Mouse (Mus musculus) adrenal gland, adult (tissue): ENCODE data around the gene Tbc1d5.

Experiments
- DNase-seq, 2 experiments: peaks; one replicate each; pipeline ENCODE4 v3.0.0; 2022 to 2023; ENCODE audit warnings: low spot score in 1 of 2; ENCODE audit not compliant: inconsistent age in 2 of 2

Gene Tbc1d5

GRCm38 (mm10) chr17:50897867-50898266 is 281.3 kb downstream of the Tbc1d5 start:
- no peak for DNase-seq

DNA sequence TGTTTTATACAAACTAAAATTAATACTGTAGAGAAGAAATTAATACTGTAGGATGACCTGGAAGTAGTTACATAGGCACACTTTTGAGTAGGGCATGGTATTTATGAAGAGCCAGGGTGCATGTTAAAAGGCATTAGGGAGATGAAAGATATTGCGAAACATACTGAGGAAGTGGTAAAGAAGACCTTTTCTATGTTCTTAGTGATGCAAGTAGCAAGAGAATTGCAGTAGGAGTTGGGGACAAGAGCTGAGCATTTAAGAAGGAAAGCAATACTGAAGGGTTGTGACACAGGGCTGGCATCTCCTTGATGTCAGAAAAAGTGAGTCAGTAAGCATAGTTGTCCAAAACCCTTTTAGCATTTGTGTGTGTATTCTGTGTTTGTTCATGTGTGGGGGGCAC is 289.7 kb downstream of the Tbc1d5 start:
- DNase-seq, result no peak

DNA sequence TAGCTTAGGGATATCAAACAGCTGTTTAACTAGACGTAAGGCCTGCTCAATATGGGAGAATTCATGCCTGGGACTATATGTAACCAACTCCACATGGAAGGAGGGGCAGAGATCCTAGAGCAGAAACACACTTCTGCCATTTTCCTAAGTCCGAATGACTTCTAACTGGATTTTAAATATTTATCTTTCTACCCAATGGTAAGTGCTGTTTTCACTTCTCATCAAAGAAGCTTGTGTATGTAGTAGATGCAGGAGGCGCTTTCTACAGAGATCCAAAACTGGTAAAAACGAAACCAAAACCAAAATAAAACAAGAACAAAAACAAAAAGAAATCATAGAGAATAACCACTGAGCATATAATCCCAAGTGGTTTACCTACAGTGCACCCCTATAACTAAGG is 299.2 kb downstream of the Tbc1d5 start:
- DNase-seq, result no peak

DNA sequence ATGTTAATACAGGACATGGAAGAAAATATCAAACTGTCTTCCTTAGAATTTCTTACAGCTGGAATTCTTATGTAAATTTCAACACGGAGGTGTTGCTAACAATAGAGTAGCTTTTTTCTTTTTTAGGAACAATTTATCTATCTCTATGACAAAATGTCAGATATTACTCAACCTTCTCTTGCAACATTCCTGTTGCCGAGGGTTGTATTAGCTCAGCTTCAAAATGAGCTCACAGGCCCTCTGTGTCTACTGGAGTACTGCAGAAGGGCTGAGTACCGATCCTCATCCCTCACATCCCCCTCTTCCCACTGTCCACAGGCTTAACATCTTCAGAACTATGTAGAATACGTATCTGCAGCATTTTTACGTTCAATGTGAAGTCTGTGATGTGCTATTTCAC is 302.7 kb downstream of the Tbc1d5 start:
- peak in 1 of 2 experiments; percentile 65 for DNase-seq

DNA sequence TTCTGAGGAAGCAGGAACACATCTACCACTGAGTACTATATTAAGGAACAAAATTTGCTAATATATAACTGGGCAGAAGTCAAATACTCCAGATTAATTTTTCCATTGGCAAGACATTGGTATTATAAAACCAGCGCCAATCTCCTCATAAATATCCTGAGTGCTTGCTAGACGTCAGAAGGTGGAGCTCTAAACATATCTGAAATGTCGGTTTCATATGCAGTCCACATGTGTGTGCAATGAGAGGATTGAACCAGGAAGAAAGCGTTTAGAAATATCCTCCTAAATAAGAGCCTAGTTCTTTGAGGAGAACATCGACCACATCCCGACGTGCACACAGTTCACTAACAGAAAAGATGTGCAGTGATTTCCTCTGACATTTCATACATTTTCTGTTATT is 305.1 kb downstream of the Tbc1d5 start:
- no peak for DNase-seq

GRCm38 (mm10) chr17:50872600-50872999 is 306.6 kb downstream of the Tbc1d5 start:
- DNase-seq, result no peak

- DNase-seq, result no peak
Observed at GRCm38 (mm10) chr17:50867297-50867696, 311.9 kb downstream of the Tbc1d5 start.

GRCm38 (mm10) chr17:50864781-50865180 is 314.4 kb downstream of the Tbc1d5 start:
- DNase-seq, result no peak

DNA sequence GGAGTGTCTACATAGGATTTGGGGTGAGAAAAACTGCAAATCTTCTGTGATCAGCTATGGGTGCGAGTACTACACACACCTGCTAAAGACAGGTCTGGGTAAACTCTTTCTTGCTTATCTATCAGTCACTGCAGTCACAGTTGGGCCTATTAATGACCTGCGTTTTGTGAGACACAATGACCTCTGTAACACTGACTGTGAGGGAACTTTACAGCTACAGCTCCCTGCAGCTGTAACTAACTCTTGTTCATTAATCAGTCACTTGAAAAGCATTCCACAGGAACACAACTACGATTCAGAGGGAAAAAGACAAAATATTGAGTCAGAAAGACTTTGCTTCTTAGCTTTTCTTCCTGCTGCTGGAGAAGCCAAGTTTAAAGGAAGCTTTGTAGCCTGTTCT is 325.9 kb downstream of the Tbc1d5 start:
- no peak for DNase-seq

GRCm38 (mm10) chr17:50851382-50851781 is 327.8 kb downstream of the Tbc1d5 start:
- no peak for DNase-seq

DNA sequence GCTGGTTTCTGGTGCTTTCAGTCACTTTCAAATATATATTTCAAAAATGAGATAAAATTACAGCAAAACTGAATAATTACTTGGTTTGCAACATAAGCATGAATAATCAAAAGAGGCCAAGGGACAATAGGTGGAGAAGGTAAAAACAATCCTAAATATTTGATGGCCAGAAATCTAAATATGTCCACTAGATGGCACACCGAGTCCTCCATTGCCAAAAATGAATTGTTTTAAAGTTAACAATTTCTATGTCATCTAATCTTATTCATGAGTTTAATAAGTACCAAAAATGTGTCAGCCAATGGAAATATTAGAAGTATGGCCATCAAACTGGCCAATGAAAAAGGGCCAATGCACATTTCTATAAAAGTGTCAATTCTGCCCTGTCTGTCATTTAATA is 365.1 kb downstream of the Tbc1d5 start:
- DNase-seq, result peak in 1 of 2 experiments; percentile 66

- DNase-seq, result peak; percentile 39 to 67
Observed at GRCm38 (mm10) chr17:50813580-50813979, 365.6 kb downstream of the Tbc1d5 start.

- DNase-seq, result no peak
Observed at GRCm38 (mm10) chr17:50805631-50806030, 373.5 kb downstream of the Tbc1d5 start.

DNA sequence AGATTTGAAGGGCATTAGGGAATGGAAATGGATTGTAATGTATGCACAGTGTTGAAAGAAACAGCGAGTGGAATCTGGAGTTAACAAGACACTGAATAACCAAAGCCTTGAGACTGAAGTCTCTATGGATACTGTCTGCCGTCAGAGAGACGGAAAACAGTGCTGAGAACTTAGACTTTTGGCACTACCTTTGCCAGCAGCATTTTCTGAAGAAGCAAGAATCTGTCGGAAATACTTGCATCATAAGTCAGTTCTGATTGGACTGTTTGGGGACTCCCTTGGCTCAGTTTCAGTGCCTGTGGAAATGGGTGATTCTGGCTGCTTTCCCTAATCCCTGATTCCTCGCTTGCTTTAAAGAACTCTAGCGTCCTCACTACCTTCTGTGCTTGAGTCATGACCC is 375.9 kb downstream of the Tbc1d5 start:
- DNase-seq, result peak in 1 of 2 experiments; percentile 50

DNA sequence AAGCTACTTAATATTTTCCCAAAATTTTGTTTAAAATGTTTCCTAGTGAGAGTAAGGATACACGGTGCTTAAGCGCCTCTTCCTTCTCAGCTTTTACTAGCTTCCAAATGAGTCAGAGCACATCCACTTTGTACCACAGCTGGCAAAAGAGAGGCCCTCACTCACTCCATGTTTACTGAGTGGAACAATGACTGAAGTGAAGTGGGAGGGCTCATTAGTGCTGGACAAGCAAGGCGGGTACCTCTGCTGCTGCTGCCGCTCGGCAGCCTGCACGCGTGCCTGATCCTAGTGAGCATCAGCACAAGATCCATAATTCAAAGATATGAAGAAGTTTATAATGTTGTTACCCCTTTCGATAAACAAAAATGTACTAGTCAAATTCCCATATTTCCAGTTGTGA is 376.8 kb downstream of the Tbc1d5 start:
- DNase-seq, result no peak

DNA sequence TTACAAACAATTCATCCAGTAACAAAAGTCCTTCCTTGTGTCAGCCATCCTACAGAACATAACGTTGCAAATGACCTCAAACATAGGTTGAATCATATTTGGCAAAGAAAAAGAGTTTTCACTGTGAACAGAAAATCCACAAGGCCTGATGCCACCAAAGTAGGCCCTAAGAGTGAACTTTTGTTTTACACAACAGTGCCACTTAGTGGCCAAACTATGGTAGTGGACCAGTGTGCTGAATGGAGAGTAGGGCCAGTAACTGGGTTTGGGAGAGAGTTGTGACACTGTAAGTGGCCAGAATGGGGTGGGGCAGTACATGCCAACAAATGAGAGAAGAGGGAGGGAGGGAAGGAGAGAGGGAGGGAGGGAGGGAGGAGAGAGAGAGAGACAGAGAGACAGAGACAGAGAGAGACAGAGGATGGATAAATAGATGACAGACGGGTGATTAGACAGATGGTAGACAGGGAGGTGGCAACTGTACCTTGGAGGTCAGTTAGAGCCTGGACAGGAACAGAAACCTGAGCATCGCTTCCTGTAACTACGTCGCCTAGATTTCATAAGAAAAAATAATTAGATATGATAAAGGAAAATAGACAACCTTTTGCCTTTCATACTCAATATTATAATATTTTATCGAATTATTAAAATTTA is 383.6 kb downstream of the Tbc1d5 start:
- peak; percentile 62 to 92 for DNase-seq

DNA sequence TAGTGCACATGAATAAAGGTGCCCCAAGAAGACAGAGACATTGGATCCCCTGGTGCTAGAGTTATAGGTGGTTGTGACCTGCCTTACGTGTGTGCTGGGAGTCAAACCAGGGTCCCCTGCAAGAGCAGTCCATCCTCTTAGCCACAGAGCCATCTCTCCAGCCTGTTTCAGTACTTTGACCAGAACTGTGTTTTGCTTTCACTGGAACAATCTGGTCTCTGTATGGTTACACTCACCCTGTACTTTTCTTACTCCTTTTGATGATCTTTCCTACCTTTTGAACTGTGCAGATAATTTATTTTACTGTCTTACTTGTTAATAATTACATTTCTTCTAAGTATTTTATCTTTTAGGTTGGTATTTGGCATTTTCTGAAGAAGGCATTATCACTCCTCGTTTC is 387.5 kb downstream of the Tbc1d5 start:
- DNase-seq, result no peak

GRCm38 (mm10) chr17:50788835-50789234 is 390.3 kb downstream of the Tbc1d5 start:
- peak; percentile 32 to 59 for DNase-seq

- DNase-seq, result peak; percentile 54 to 76
Observed at GRCm38 (mm10) chr17:50775247-50775646, 403.9 kb downstream of the Tbc1d5 start.

DNA sequence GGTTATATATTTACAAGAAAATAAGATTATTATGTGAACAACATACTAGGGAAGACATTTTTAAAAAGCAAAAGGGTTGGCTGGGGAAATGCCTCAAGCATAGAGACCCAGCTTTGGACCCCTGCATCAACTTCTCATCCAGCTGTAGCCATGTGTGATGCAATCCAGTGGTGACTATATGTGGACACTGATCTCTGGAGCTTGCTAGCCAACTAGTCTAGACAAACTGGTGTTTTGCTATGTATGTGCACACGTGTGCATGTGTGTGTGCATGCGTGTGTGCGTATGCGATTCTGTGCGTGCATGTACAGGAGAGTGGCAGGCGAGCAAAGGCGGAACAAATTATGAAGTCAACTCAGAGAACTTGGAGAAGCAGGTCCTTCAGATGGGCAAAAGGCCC is 414.8 kb downstream of the Tbc1d5 start:
- no peak for DNase-seq

DNA sequence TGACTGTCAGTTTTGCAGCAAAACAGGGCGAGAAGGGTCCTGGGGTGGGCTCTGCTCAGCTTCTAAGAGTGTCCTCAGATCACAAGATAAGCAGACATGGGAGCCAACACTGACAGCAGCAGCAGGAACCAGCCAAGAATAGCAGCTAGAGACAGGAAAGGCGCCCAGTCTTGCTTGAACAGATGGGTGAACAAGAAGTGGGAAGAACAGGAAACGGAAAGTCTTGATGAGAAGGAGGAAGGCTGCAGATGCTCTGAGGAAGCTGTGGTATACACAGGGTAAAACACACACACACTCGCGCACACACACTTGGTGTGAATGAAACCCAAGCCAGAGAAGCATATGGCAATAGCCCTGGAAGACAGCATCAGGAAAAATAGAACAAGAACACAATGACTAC is 415.7 kb downstream of the Tbc1d5 start:
- no peak for DNase-seq

DNA sequence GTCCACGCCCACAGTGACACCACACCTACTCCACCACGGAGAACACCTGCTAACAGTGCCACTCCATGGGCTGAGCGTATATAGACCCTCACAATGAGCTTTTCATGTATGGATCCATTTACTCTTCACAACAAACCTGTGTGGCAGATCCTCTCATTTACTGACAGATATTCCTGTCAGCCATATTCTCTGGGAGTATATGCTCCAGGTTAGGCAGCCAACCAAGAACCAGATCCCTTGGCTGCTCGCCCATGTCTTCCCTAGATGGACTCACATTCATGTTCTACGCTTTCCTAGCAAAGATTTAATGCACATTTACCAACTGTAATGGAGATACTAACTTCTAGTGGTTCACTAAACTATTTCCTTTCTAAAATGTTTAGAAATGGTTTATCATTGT is 416.9 kb downstream of the Tbc1d5 start:
- no peak for DNase-seq

DNA sequence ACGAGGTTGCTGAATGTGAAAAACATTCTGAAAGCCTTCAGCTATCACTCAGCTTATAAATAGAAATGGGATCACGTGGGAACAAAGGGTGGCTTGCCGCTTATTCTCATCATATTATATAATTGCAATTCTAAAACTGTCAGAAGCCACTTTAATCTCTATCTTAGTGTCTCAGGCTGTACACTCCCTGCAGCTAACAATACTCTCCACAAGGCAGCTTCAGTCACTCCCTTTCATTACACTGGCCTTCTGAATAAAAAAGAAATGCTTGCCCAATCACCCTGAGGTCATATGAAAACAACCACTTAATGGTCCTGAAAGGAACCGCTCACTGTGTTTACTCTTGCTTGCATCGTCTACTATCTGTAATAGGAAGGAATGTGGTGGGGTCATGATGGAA is 418.1 kb downstream of the Tbc1d5 start:
- peak in 1 of 2 experiments; percentile 64 for DNase-seq
